Mouse (Mus musculus): ENCODE measurements around the gene Gm11011. TPM values are rescaled to one million over a fixed set of nuclear protein-coding genes. Genes with fewer than 3 reads are reported as not detected.

Gm11011 gene
- polyA plus RNA-seq, 1 experiment from 2014 or later, result not detected

DNA sequence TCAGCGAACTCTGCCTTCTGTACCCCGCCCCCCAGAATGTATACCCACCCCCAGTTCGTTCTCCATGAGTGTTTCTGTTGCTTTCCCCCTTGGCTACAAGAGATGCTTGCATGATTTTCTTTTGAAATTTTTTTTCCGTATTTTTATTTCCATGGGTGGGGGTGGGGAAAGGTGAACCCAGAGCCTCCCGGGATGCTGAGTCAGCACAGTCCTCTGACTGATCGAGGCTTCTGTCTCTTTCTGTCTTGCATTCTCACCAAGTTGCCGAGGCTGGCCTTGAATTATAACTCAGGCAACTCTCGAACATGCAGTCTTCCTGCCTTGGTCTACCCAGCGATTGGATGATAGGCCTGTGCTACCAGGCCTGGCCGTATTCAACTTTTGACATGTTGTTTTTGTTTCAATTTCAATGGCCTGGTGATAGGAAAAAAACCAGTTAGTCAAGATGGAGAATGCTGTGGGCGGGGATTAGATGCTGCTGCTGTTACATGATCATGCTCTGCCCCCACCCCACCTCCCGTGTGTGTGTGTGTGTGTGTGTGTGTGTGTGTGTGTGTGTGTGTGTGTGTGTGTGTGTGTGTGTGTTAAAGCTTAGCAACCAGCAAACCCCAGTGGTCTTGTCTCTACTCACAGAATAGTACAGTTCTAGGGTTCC, 1.8 kb downstream of the Gm11011 start:
- 75% methylated on average over 12 of the region's 12 CpGs for WGBS
- Histone ChIP-seq H3K9ac (ENCODE audit: low read depth, low read length) (no peak overlapping the region), H3K9me3 (ENCODE audit: control insufficient read depth) (no peaks in the 10 kb centered on the region), H3K4me2 (replicated peaks; ENCODE audit: low read depth) (no peak overlapping the region), H3K4me3 (ENCODE audit: low read depth, low read length) (no peak overlapping the region), H3K27me3 (replicated peaks; ENCODE audit: control insufficient read depth, insufficient read depth, low read length) (no peaks in the 10 kb centered on the region), H3K4me1 (replicated peaks; ENCODE audit: control insufficient read depth, insufficient read depth, low read length) (no peaks in the 10 kb centered on the region), H3K36me3 (ENCODE audit: control insufficient read depth, insufficient read depth) (no peaks in the 10 kb centered on the region), H3K27ac (ENCODE audit: low read depth, low read length) (no peak overlapping the region)
- no peak for ATAC-seq
- no peak for TF ChIP-seq CTCF (IDR thresholded peaks at IDR 0.05; ENCODE audit: low read depth)

DNA sequence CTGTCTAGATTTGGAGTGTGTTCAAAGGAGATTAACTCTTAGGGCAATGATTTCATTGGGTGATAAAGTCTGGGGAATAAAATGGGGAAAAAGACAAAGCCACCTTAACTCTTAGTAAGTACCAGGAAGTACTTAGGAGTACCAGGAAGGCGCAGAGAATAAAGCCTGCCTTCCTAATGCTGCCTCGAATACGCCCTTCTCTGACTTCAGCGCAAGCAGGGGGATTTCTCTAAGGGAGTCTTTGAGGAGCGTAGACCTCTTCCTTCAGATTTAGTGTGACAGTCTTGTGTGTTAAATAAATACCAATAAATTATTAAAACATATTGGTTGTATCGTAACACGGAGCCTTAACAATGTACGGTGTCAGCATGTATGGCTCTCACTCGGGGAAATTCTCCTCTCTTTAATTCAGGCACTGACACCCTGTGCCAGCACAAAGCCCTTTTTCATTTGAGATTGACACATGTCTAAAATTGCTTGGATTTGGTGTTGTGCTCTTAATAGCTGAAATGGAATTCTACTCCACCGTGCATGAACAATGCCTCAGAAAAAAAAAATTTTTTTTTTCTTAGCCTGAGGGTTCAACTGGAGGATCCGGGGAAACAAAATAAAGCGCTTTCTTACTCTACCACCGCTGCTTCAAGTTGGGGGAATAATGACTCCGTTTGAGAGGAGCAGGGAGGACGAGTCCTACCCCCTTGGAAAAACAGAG, 2.6 kb downstream of the Gm11011 start:
- TF ChIP-seq CTCF (IDR thresholded peaks at IDR 0.05; ENCODE audit: low read depth), result no peak
- H3K4me1 ChIP-seq (replicated peaks; ENCODE audit: control insufficient read depth, insufficient read depth, low read length), result no peaks in the 10 kb centered on the region
- no peak overlapping the region for H3K27ac ChIP-seq (ENCODE audit: low read depth, low read length)
- no peaks in the 10 kb centered on the region for H3K9me3 ChIP-seq (ENCODE audit: control insufficient read depth)
- no peaks in the 10 kb centered on the region for H3K36me3 ChIP-seq (ENCODE audit: control insufficient read depth, insufficient read depth)
- WGBS, result 80% methylated on average over 15 of the region's 15 CpGs
- no peaks in the 10 kb centered on the region for H3K27me3 ChIP-seq (replicated peaks; ENCODE audit: control insufficient read depth, insufficient read depth, low read length)
- no peak overlapping the region for H3K9ac ChIP-seq (ENCODE audit: low read depth, low read length)
- no peak for ATAC-seq
- H3K4me3 ChIP-seq (ENCODE audit: low read depth, low read length), result no peak overlapping the region
- H3K4me2 ChIP-seq (replicated peaks; ENCODE audit: low read depth), result no peak overlapping the region

DNA sequence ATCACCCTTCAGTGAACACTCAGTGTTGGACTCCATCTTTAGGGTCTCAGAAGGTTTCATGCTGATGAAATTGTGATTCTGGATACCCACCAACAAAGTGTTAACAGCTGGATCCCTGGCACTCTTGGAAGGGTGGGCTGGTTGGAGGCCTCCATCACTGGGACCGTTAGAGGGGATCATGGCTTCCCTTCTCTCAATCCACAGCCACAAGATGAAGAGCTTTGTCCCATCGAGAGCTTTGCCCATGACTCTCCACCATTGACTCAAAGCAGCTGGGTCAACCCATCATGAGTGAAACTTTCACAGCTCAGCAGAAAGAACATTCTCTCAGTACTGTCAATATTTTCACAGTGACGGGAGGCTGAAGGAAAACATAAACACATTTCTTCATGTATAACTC, 4.1 kb downstream of the Gm11011 start:
- Histone ChIP-seq H3K4me2 (replicated peaks; ENCODE audit: low read depth) (no peak overlapping the region), H3K27ac (ENCODE audit: low read depth, low read length) (no peak overlapping the region), H3K4me3 (ENCODE audit: low read depth, low read length) (no peak overlapping the region), H3K9me3 (ENCODE audit: control insufficient read depth) (no peaks in the 10 kb centered on the region), H3K27me3 (replicated peaks; ENCODE audit: control insufficient read depth, insufficient read depth, low read length) (no peaks in the 10 kb centered on the region), H3K36me3 (ENCODE audit: control insufficient read depth, insufficient read depth) (no peaks in the 10 kb centered on the region), H3K4me1 (replicated peaks; ENCODE audit: control insufficient read depth, insufficient read depth, low read length) (no peaks in the 10 kb centered on the region), H3K9ac (ENCODE audit: low read depth, low read length) (no peak overlapping the region)
- TF ChIP-seq CTCF (IDR thresholded peaks at IDR 0.05; ENCODE audit: low read depth), result no peak
- no peak for ATAC-seq
- WGBS, result 85% methylated on average over 3 of the region's 3 CpGs

DNA sequence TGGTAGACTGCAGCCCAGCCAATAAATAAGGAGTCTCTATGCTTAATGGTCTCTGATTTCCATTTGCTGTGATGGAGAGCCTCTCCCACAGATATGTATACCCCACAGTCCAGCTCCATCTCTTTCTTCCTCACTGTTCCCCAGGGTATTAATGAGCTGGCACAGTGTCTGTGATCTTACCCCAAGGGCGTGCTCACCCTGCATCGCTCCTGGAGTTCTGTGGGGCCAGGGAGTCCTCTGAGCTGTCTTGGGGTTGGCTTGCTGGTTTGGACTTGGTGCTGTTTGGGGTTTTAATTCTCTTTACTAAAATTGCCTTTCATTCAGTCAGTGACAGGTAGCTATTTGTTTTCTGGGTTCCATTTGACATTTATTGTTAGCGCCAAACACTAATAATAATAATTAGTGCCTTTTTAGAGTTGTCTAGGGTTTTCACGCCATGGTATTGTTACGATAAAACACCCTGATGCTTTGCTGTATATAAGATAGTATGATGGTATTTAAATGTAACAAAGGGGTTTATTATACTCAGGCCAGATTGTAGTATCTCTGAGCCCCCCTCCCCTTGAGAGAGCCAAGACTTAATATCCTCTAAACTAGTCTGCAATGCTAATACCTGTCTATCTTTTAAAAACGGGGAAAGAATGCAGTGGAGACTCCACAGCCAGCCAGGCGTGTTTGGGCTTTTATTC, 9.9 kb downstream of the Gm11011 start:
- no peaks in the 10 kb centered on the region for H3K4me1 ChIP-seq (replicated peaks; ENCODE audit: control insufficient read depth, insufficient read depth, low read length)
- no peak overlapping the region for H3K4me3 ChIP-seq (ENCODE audit: low read depth, low read length)
- H3K27ac ChIP-seq (ENCODE audit: low read depth, low read length), result no peak overlapping the region
- no peaks in the 10 kb centered on the region for H3K36me3 ChIP-seq (ENCODE audit: control insufficient read depth, insufficient read depth)
- no peak overlapping the region for H3K9ac ChIP-seq (ENCODE audit: low read depth, low read length)
- ATAC-seq, result no peak
- H3K9me3 ChIP-seq (ENCODE audit: control insufficient read depth), result no peaks in the 10 kb centered on the region
- no peaks in the 10 kb centered on the region for H3K27me3 ChIP-seq (replicated peaks; ENCODE audit: control insufficient read depth, insufficient read depth, low read length)
- 85% methylated on average over 7 of the region's 7 CpGs for WGBS
- no peak for TF ChIP-seq CTCF (IDR thresholded peaks at IDR 0.05; ENCODE audit: low read depth)
- no peak overlapping the region for H3K4me2 ChIP-seq (replicated peaks; ENCODE audit: low read depth)

DNA sequence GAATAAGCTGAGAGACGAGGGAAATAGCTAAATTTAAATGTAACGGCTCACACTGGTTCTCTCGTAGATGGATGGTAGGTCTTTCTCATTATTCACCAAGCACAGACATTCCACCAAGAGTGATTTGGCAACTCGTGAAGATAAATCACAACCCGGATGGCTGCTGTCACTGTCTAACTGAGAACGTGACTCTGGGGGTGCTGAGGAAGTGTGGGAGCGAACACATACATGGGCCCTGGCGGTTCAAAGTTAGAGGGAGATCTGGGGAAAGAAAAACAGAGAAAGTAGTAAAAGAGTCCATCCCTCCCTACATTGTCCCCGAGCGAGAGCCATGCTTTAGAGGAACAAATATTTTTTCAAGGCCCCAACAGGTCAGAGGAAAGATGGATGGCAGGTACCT, 17.5 kb downstream of the Gm11011 start:
- 69% methylated on average over 10 of the region's 10 CpGs for WGBS
- TF ChIP-seq CTCF (IDR thresholded peaks at IDR 0.05; ENCODE audit: low read depth), result no peak
- Histone ChIP-seq H3K4me1 (replicated peaks; ENCODE audit: control insufficient read depth, insufficient read depth, low read length) (no peaks in the 10 kb centered on the region), H3K27ac (ENCODE audit: low read depth, low read length) (no peak overlapping the region), H3K4me3 (ENCODE audit: low read depth, low read length) (no peak overlapping the region), H3K4me2 (replicated peaks; ENCODE audit: low read depth) (no peak overlapping the region), H3K27me3 (replicated peaks; ENCODE audit: control insufficient read depth, insufficient read depth, low read length) (no peaks in the 10 kb centered on the region), H3K9me3 (ENCODE audit: control insufficient read depth) (no peaks in the 10 kb centered on the region), H3K9ac (ENCODE audit: low read depth, low read length) (no peak overlapping the region), H3K36me3 (ENCODE audit: control insufficient read depth, insufficient read depth) (no peaks in the 10 kb centered on the region)
- no peak for ATAC-seq

DNA sequence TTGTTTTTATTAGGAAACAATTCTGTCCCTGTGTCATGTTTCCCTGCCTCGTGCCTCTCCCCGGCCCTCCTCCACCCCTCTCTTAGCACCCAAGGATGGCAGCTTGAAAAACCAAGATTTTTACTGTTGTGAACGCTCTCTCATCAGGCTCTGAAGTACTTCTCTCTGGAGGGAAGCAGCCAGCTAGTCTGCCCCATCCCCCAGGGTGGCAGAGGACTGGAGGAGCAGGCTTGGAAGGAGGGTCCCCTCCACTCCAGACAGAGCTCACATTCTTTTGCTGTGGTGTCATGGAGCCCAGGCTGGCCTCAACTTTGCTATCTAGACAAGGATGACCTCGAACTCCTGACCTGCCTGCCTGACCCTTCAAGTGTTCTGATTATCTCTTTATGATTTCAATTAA, 21.4 kb downstream of the Gm11011 start:
- Histone ChIP-seq H3K9me3 (ENCODE audit: control insufficient read depth) (no peaks in the 10 kb centered on the region), H3K27ac (ENCODE audit: low read depth, low read length) (no peak overlapping the region), H3K4me2 (replicated peaks; ENCODE audit: low read depth) (no peak overlapping the region), H3K4me3 (ENCODE audit: low read depth, low read length) (no peak overlapping the region), H3K36me3 (ENCODE audit: control insufficient read depth, insufficient read depth) (no peaks in the 10 kb centered on the region), H3K9ac (ENCODE audit: low read depth, low read length) (no peak overlapping the region), H3K27me3 (replicated peaks; ENCODE audit: control insufficient read depth, insufficient read depth, low read length) (no peaks in the 10 kb centered on the region), H3K4me1 (replicated peaks; ENCODE audit: control insufficient read depth, insufficient read depth, low read length) (no peaks in the 10 kb centered on the region)
- no peak for ATAC-seq
- WGBS, result 71% methylated on average over 4 of the region's 4 CpGs
- no peak for TF ChIP-seq CTCF (IDR thresholded peaks at IDR 0.05; ENCODE audit: low read depth)
